Mouse (Mus musculus): ENCODE data around the gene Wars2. TPM values are rescaled to one million over a fixed set of nuclear protein-coding genes. Genes with fewer than 3 reads are reported as not detected.

Wars2 gene
- polyA plus RNA-seq, 1 experiment, result 11.6 TPM

- peaks cover 11% of the 10 kb centered on the region for H3K4me1 ChIP-seq (ENCODE audit: control insufficient read depth, insufficient read depth, low read length)
- no peak for TF ChIP-seq POLR2A (IDR thresholded peaks at IDR 0.05; ENCODE audit: low read depth, low read length)
- TF ChIP-seq CTCF (IDR thresholded peaks at IDR 0.05; ENCODE audit: borderline replicate concordance, insufficient read depth, low read length), result no peak
- no peak overlapping the region for H3K4me3 ChIP-seq (ENCODE audit: insufficient read depth, low read length)
- no peak overlapping the region for H3K27ac ChIP-seq (ENCODE audit: insufficient read depth, low read length)
These were observed 147.4 kb downstream of the Wars2 start for GRCm38 (mm10) chr3:99288302-99288701.

Other genes with a start within 250 kb of the Wars2 start
- not detected in 2 replicates for gene Hao2, start 247.8 kb upstream of the Wars2 start, polyA plus RNA-seq (2011; ENCODE audit: insufficient read length, low read depth, missing spikeins)
- 57.3 and 86.3 TPM in 2 replicates for gene Tbx15, start 99.3 kb downstream of the Wars2 start, polyA plus RNA-seq (2011; ENCODE audit: insufficient read length, low read depth, missing spikeins)